Mouse (Mus musculus) cerebellum, adult 11 months (tissue): Measurements from ENCODE around the gene Haus7.

Experiments used
- DNase-seq: peaks from one replicate; pipeline ENCODE4 v3.0.0; 2022

Gene Haus7

GRCm38 (mm10) chrX:73458877-73459392 lies at the start of gene Haus7:
Gene Haus7, minus strand, starts transcription at chrX:73459044.
- peak; percentile 82 for DNase-seq

GRCm38 (mm10) chrX:73506577-73506976 lies 47.7 kb upstream of the Haus7 start:
- DNase-seq: peak; percentile 91

- peak; percentile 56 for DNase-seq
Observed at GRCm38 (mm10) chrX:73505130-73505735, 46.4 kb upstream of the Haus7 start.

GRCm38 (mm10) chrX:73496746-73497145 lies 37.9 kb upstream of the Haus7 start:
- no peak for DNase-seq

- DNase-seq: peak; percentile 55
Observed at GRCm38 (mm10) chrX:73493567-73493966, 34.7 kb upstream of the Haus7 start.

GRCm38 (mm10) chrX:73490804-73491203 lies 32.0 kb upstream of the Haus7 start:
- DNase-seq: no peak

GRCm38 (mm10) chrX:73490186-73490585 lies 31.3 kb upstream of the Haus7 start:
- no peak for DNase-seq

- DNase-seq: no peak
Observed at GRCm38 (mm10) chrX:73486920-73487319, 28.1 kb upstream of the Haus7 start.

- no peak for DNase-seq
Observed at GRCm38 (mm10) chrX:73484870-73485269, 26.0 kb upstream of the Haus7 start.

- no peak for DNase-seq
Observed at GRCm38 (mm10) chrX:73484076-73484475, 25.2 kb upstream of the Haus7 start.

GRCm38 (mm10) chrX:73483484-73483810 lies 24.6 kb upstream of the Haus7 start, which contains the start of gene Bgn:
Gene Bgn, plus strand, starts transcription at chrX:73483602.
- no peak for DNase-seq

- DNase-seq: no peak
Observed at GRCm38 (mm10) chrX:73482643-73483483, 24.0 kb upstream of the Haus7 start.

GRCm38 (mm10) chrX:73480334-73480733 lies 21.5 kb upstream of the Haus7 start:
- DNase-seq: no peak

GRCm38 (mm10) chrX:73479656-73480055 lies 20.8 kb upstream of the Haus7 start:
- no peak for DNase-seq

GRCm38 (mm10) chrX:73477500-73477899 lies 18.7 kb upstream of the Haus7 start:
- DNase-seq: no peak

GRCm38 (mm10) chrX:73476621-73477020 lies 17.8 kb upstream of the Haus7 start:
- no peak for DNase-seq

GRCm38 (mm10) chrX:73475658-73476256 lies 16.9 kb upstream of the Haus7 start:
- DNase-seq: no peak

- no peak for DNase-seq
Observed at GRCm38 (mm10) chrX:73474340-73475165, 15.7 kb upstream of the Haus7 start.

GRCm38 (mm10) chrX:73471764-73472163 lies 12.9 kb upstream of the Haus7 start:
- no peak for DNase-seq

- DNase-seq: no peak
Observed at GRCm38 (mm10) chrX:73468752-73469151, 9.9 kb upstream of the Haus7 start.

- DNase-seq: no peak
Observed at GRCm38 (mm10) chrX:73468330-73468729, 9.5 kb upstream of the Haus7 start.

GRCm38 (mm10) chrX:73467446-73468241 lies 8.8 kb upstream of the Haus7 start:
- no peak for DNase-seq
